Mouse (Mus musculus): Measurements from ENCODE around the gene Kctd14. TPM values are rescaled to one million over a fixed set of nuclear protein-coding genes. Genes with fewer than 3 reads are reported as not detected.
"Not testable (repeated sequence)": the region's sequence is repeated elsewhere in the genome, so short reads cannot be mapped to it uniquely, and the experiment has no call there.

The Kctd14 gene
- polyA plus RNA-seq, 1 experiment from 2014 or later, result 2.1 TPM

GRCm38 (mm10) chr7:97420958-97421651, 30.0 kb upstream of the Kctd14 start:
- WGBS, result 63% methylated on average over 8 of the region's 8 CpGs
- H3K4me3 ChIP-seq, result no peak overlapping the region
- no peak; the same call in 1 of the 2 replicates for ATAC-seq (replicated peaks)
- H3K36me3 ChIP-seq, result no peaks in the 10 kb centered on the region
- no peaks in the 10 kb centered on the region for H3K9me3 ChIP-seq
- H3K27ac ChIP-seq (replicated peaks), result no peak overlapping the region
- H3K4me1 ChIP-seq, result peaks cover 23% of the 10 kb centered on the region
- no peak overlapping the region for H3K4me2 ChIP-seq (replicated peaks)
- H3K27me3 ChIP-seq, result no peaks in the 10 kb centered on the region
- H3K9ac ChIP-seq (replicated peaks), result no peak overlapping the region

GRCm38 (mm10) chr7:97423754-97424153, 27.4 kb upstream of the Kctd14 start:
- Histone ChIP-seq H3K4me2 (replicated peaks) (no peak overlapping the region), H3K27ac (replicated peaks) (no peak overlapping the region), H3K4me1 (peaks cover 21% of the 10 kb centered on the region), H3K27me3 (no peaks in the 10 kb centered on the region), H3K4me3 (no peak overlapping the region), H3K36me3 (no peaks in the 10 kb centered on the region), H3K9ac (replicated peaks) (no peak overlapping the region), H3K9me3 (no peaks in the 10 kb centered on the region)
- 60% methylated on average over 5 of the region's 5 CpGs for WGBS
- ATAC-seq (replicated peaks), result no peak

- Histone ChIP-seq H3K9ac (replicated peaks) (no peak overlapping the region), H3K4me1 (peaks cover 30% of the 10 kb centered on the region), H3K9me3 (no peaks in the 10 kb centered on the region), H3K27me3 (no peaks in the 10 kb centered on the region), H3K36me3 (no peaks in the 10 kb centered on the region), H3K27ac (replicated peaks) (peak overlapping the region; percentile 44), H3K4me3 (no peak overlapping the region), H3K4me2 (replicated peaks) (no peak overlapping the region)
- 9% methylated on average over 12 of the region's 12 CpGs for WGBS
- ATAC-seq (replicated peaks), result peak; percentile 86
Measured at GRCm38 (mm10) chr7:97424621-97425245, 26.4 kb upstream of the Kctd14 start.

- WGBS, result 68% methylated on average over 6 of the region's 6 CpGs
Measured at GRCm38 (mm10) chr7:97426566-97426965, 24.6 kb upstream of the Kctd14 start.

GRCm38 (mm10) chr7:97427296-97427695, 23.8 kb upstream of the Kctd14 start:
- Histone ChIP-seq H3K4me3 (no peak overlapping the region), H3K9me3 (no peaks in the 10 kb centered on the region), H3K4me2 (replicated peaks) (no peak overlapping the region), H3K27ac (replicated peaks) (no peak overlapping the region; the same call in 1 of the 2 replicates), H3K36me3 (no peaks in the 10 kb centered on the region), H3K9ac (replicated peaks) (no peak overlapping the region), H3K4me1 (peaks cover 27% of the 10 kb centered on the region), H3K27me3 (no peaks in the 10 kb centered on the region)
- ATAC-seq (replicated peaks), result no peak
- 77% methylated on average over 6 of the region's 6 CpGs for WGBS

More at GRCm38 (mm10) chr7:97426566-97426965, 24.6 kb upstream of the Kctd14 start:
- ATAC-seq (replicated peaks), result no peak
- Histone ChIP-seq H3K4me2 (replicated peaks) (no peak overlapping the region), H3K4me1 (peaks cover 27% of the 10 kb centered on the region), H3K36me3 (no peaks in the 10 kb centered on the region), H3K9ac (replicated peaks) (no peak overlapping the region), H3K9me3 (no peaks in the 10 kb centered on the region), H3K27ac (replicated peaks) (no peak overlapping the region), H3K4me3 (no peak overlapping the region), H3K27me3 (no peaks in the 10 kb centered on the region)

- no peaks in the 10 kb centered on the region for H3K36me3 ChIP-seq
- peaks cover 27% of the 10 kb centered on the region for H3K4me1 ChIP-seq
- peak overlapping the region; percentile 61; the same call in 1 of the 2 replicates for H3K27ac ChIP-seq (replicated peaks)
- no peaks in the 10 kb centered on the region for H3K9me3 ChIP-seq
- H3K4me2 ChIP-seq (replicated peaks), result no peak overlapping the region
- H3K9ac ChIP-seq (replicated peaks), result no peak overlapping the region
- 0 out of 2 replicates have a peak, but pooled peaks have one; percentile 20 for ATAC-seq (replicated peaks)
- no peaks in the 10 kb centered on the region for H3K27me3 ChIP-seq
- no peak overlapping the region for H3K4me3 ChIP-seq
- 60% methylated on average over 5 of the region's 5 CpGs for WGBS
Measured at GRCm38 (mm10) chr7:97427778-97428420, 23.2 kb upstream of the Kctd14 start.

GRCm38 (mm10) chr7:97429705-97430104, 21.4 kb upstream of the Kctd14 start:
- Histone ChIP-seq H3K4me2 (replicated peaks) (0 out of 2 replicates have a peak overlapping the region, but pooled peaks have one; percentile 5), H3K4me3 (no peak overlapping the region), H3K27me3 (no peaks in the 10 kb centered on the region), H3K9ac (replicated peaks) (no peak overlapping the region), H3K9me3 (no peaks in the 10 kb centered on the region), H3K27ac (replicated peaks) (peak overlapping the region; percentile 80), H3K36me3 (no peaks in the 10 kb centered on the region), H3K4me1 (peaks cover 33% of the 10 kb centered on the region)
- WGBS, result 1% methylated on average over 5 of the region's 5 CpGs
- ATAC-seq (replicated peaks), result peak; percentile 53

GRCm38 (mm10) chr7:97433517-97433916, 17.6 kb upstream of the Kctd14 start:
- H3K9me3 ChIP-seq; H3K4me3 ChIP-seq; H3K9ac ChIP-seq (replicated peaks); ATAC-seq (replicated peaks); H3K36me3 ChIP-seq; H3K27me3 ChIP-seq; H3K27ac ChIP-seq (replicated peaks); H3K4me2 ChIP-seq (replicated peaks): not testable (repeated sequence)
- 59% methylated on average over 3 of the region's 3 CpGs for WGBS
- H3K4me1 ChIP-seq, result peaks cover 20% of the 10 kb centered on the region

- no peaks in the 10 kb centered on the region for H3K27me3 ChIP-seq
- no peak overlapping the region for H3K9ac ChIP-seq (replicated peaks)
- no peak overlapping the region for H3K4me2 ChIP-seq (replicated peaks)
- peaks cover 14% of the 10 kb centered on the region for H3K4me1 ChIP-seq
- no peak for ATAC-seq (replicated peaks)
- H3K36me3 ChIP-seq, result no peaks in the 10 kb centered on the region
- WGBS, result 83% methylated on average over 10 of the region's 10 CpGs
- no peaks in the 10 kb centered on the region for H3K9me3 ChIP-seq
- no peak overlapping the region for H3K4me3 ChIP-seq
- H3K27ac ChIP-seq (replicated peaks), result no peak overlapping the region
Measured at GRCm38 (mm10) chr7:97434517-97434916, 16.6 kb upstream of the Kctd14 start.

GRCm38 (mm10) chr7:97438986-97439385, 12.1 kb upstream of the Kctd14 start:
- no peaks in the 10 kb centered on the region for H3K27me3 ChIP-seq
- H3K27ac ChIP-seq (replicated peaks), result no peak overlapping the region
- no peaks in the 10 kb centered on the region for H3K9me3 ChIP-seq
- H3K9ac ChIP-seq (replicated peaks), result no peak overlapping the region
- ATAC-seq (replicated peaks), result no peak
- peaks cover 3% of the 10 kb centered on the region; the same call in 1 of the 2 replicates for H3K4me1 ChIP-seq
- H3K4me3 ChIP-seq, result no peak overlapping the region
- no peak overlapping the region for H3K4me2 ChIP-seq (replicated peaks)
- H3K36me3 ChIP-seq, result no peaks in the 10 kb centered on the region

- Histone ChIP-seq H3K4me1 (peaks cover 16% of the 10 kb centered on the region), H3K9me3 (no peaks in the 10 kb centered on the region), H3K4me2 (replicated peaks) (no peak overlapping the region), H3K36me3 (no peaks in the 10 kb centered on the region), H3K27me3 (no peaks in the 10 kb centered on the region), H3K9ac (replicated peaks) (0 out of 2 replicates have a peak overlapping the region, but pooled peaks have one; percentile 1), H3K4me3 (no peak overlapping the region), H3K27ac (replicated peaks) (peak overlapping the region; percentile 96)
- WGBS, result 10% methylated on average over 6 of the region's 6 CpGs
- ATAC-seq (replicated peaks), result peak; percentile 96
Measured at GRCm38 (mm10) chr7:97446171-97446925, 4.8 kb upstream of the Kctd14 start.

Measured in forebrain, embryonic 15.5 days (tissue).